Mouse (Mus musculus) liver, embryonic 14.5 days (tissue): ENCODE data around the gene 1110032A03Rik.

Source experiments
- CTCF ChIP-seq: IDR thresholded peaks from 2 replicates; pipeline ENCODE4 v1.5.1; 2016; ENCODE audit warnings: antibody characterized with exemption, low read depth, control low read depth
- EP300 ChIP-seq: IDR thresholded peaks from 2 replicates; pipeline ENCODE4 v1.6.1; 2016; ENCODE audit warnings: antibody characterized with exemption, low read depth

DNA sequence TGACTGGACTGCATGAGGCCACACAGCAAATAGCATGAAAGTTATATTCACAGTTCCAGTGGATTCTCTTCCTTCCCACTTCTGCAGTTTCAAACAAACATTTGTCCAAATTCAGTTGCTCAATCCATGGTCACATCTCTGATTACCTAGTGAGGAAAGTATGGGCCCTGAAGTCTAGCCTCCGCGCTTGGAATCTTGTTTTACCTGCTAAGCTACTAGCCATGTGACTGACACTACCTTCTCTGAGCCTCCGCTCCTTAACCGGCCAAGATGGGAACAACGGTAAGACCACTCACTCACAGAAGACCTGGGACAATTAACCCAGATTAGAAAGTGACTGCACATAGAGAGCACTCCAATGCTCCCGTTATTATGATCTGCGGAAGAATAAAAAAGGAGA is 29.5 kb downstream of the 1110032A03Rik start:
- TF ChIP-seq CTCF (no peak), EP300 (no peak)
